Mouse (Mus musculus) C2C12 (cell line): ENCODE data around the gene Eef1g. TPM values are rescaled to one million over a fixed set of nuclear protein-coding genes. Genes with fewer than 3 reads are reported as not detected.
A peak's percentile ranks its signal among the peaks of the same experiment; 100 is the strongest.

Experiments used
- H3K27me3 ChIP-seq: one replicate; pipeline ENCODE4 v1.6.1; 2011; ENCODE audit not compliant: control insufficient read depth, insufficient read depth, insufficient read length
- H3K36me3 ChIP-seq: one replicate; pipeline ENCODE4 v1.6.1; 2011; ENCODE audit not compliant: control insufficient read depth, insufficient read depth
- H3K4me3 ChIP-seq: one replicate; pipeline ENCODE4 v1.5.1; 2011; ENCODE audit warnings: mild to moderate bottlenecking, control low read depth; ENCODE audit not compliant: poor library complexity, insufficient read depth, severe bottlenecking
- H3K79me2 ChIP-seq: one replicate; pipeline ENCODE4 v1.6.1; 2011; ENCODE audit not compliant: control insufficient read depth, insufficient read depth
- H3K79me3 ChIP-seq: one replicate; pipeline ENCODE4 v1.6.1; 2011; ENCODE audit warnings: low read depth, control low read depth
- H3ac ChIP-seq: one replicate; pipeline ENCODE3; 2011; ENCODE audit warnings: low read depth; ENCODE audit not compliant: control insufficient read depth, insufficient read length
- CEBPB ChIP-seq: IDR thresholded peaks from one replicate; pipeline ENCODE4 v1.6.1; 2011; ENCODE audit warnings: low read depth, mild to moderate bottlenecking, control low read depth, moderate library complexity
- CTCF ChIP-seq: IDR thresholded peaks from one replicate; pipeline ENCODE4 v1.5.1; 2011; ENCODE audit not compliant: control insufficient read depth, insufficient read depth, insufficient read length
- FOSL1 ChIP-seq: IDR thresholded peaks from one replicate; pipeline ENCODE4 v1.8.0; 2011; ENCODE audit warnings: mild to moderate bottlenecking, low read length; ENCODE audit not compliant: poor library complexity, insufficient read depth, severe bottlenecking
- MAX ChIP-seq: IDR thresholded peaks from one replicate; pipeline ENCODE4 v1.6.1; 2011; ENCODE audit warnings: mild to moderate bottlenecking, control low read depth
- MYOD1 ChIP-seq: IDR thresholded peaks from one replicate; pipeline ENCODE4 v1.6.1; 2011; ENCODE audit warnings: low read depth; ENCODE audit not compliant: control insufficient read depth, insufficient read length
- MYOG ChIP-seq: IDR thresholded peaks from one replicate; pipeline ENCODE4 v1.6.1; 2011; ENCODE audit not compliant: control insufficient read depth, insufficient read length; ENCODE audit errors: extremely low read depth
- USF1 ChIP-seq: IDR thresholded peaks from one replicate; pipeline ENCODE4 v1.6.1; 2011; ENCODE audit warnings: low read depth, mild to moderate bottlenecking, control low read depth, moderate library complexity
- polyA plus RNA-seq: library from polyadenylated mRNA; unstranded; fragments of >200 nt; fragmentation: generic; extraction: Trizol; gene quantifications from one replicate; pipeline ENCODE4 v1.2.1, GENCODE M21; 2012; ENCODE audit warnings: missing spikeins

The Eef1g gene
- polyA plus RNA-seq, 1 experiment: 1,028 TPM

DNA sequence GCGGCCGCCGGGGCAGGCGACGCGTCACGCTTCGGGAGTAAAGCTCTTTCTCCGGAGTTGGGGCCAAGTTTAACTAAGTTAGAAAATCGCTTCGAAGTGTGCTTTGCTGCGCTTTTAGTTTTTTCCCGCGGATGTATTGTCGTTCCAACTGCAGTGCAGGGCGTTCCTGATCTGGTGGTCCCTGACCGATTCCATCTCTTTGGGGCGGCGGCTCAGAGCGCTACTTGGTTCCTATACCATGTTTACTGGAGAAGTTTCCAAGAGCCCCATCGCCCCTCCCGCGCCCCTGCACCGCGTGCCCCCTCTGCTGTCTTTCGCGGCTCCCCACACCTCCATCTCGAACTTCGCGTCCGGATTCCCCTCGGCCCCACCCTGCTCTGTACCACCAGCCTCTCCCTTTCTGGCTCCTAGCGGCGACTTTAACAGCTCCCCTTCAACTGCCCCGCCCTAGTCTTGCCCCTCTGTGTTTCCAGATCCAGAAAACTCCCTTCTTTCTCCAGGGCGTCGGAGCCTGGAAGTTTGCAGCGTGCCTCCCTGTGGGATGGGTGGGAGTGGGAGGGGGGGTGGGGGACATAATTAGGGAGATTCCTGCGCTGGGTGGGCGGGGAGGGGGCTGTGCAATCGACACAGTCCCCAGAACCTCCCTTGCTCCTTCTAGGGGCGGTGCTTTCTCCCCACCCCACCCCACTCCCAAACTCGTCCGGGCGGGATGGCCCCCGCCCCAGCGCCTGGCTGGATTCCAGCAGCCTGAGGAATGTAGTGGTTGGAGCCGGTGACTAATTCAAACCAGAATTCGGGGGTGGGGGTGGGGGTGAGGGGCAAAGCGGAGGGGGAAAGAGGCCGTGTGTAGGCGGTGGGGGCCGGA lies 23.0 kb downstream of the Eef1g start:
- no peaks in the 10 kb centered on the region for H3K27me3 ChIP-seq
- peaks cover 100% of the 10 kb centered on the region for H3K79me2 ChIP-seq
- H3K79me3 ChIP-seq: peaks cover 61% of the 10 kb centered on the region
- TF ChIP-seq MYOG (no peak), FOSL1 (no peak), CTCF (no peak), MYOD1 (no peak), USF1 (no peak), CEBPB (no peak), MAX (no peak)
- H3K4me3 ChIP-seq: peak overlapping the region; percentile 99
- H3ac ChIP-seq: peak overlapping the region; percentile 99
- H3K36me3 ChIP-seq: peaks cover 33% of the 10 kb centered on the region

DNA sequence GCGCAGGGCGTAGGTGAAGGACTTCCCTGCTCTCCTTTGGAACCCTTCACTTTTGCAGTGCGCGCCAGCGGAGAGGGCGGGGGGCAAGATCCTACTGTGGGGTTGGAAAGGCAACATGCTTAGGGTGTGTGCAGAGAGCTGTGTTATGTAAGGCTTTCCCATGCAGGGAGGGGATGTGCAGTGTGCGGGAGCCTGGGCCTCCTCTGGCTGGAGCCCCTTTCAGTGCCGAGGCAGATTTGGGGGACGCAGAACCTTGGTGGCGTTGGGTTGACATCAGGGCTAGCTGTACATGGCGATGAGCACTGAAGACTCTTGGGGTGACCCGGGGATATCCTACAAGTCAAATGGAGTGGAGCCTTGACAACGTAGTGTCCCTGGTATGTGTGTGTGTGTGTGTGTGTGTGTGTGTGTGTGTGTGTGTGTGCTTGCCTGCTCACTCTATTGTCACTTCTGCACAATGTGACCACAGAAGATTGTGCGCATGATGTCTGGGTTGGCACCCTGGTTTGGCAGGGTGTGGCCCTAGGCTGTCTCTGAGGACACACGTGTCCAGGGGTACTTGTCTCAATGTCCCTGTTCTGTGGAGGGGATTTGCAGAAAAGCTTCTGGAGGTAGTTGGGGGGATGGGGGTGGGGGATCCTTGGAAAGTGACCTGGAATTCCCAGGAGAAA lies 23.7 kb downstream of the Eef1g start:
- H3K27me3 ChIP-seq: no peaks in the 10 kb centered on the region
- peaks cover 63% of the 10 kb centered on the region for H3K79me3 ChIP-seq
- peaks cover 37% of the 10 kb centered on the region for H3K36me3 ChIP-seq
- H3K4me3 ChIP-seq: peak overlapping the region; percentile 99
- H3K79me2 ChIP-seq: peaks cover 100% of the 10 kb centered on the region
- TF ChIP-seq FOSL1: no peak
- no peak for TF ChIP-seq MYOD1
- no peak for TF ChIP-seq MYOG
- no peak for TF ChIP-seq USF1
- peak; percentile 58 for TF ChIP-seq MAX
- no peak for TF ChIP-seq CEBPB
- H3ac ChIP-seq: peak overlapping the region; percentile 73

DNA sequence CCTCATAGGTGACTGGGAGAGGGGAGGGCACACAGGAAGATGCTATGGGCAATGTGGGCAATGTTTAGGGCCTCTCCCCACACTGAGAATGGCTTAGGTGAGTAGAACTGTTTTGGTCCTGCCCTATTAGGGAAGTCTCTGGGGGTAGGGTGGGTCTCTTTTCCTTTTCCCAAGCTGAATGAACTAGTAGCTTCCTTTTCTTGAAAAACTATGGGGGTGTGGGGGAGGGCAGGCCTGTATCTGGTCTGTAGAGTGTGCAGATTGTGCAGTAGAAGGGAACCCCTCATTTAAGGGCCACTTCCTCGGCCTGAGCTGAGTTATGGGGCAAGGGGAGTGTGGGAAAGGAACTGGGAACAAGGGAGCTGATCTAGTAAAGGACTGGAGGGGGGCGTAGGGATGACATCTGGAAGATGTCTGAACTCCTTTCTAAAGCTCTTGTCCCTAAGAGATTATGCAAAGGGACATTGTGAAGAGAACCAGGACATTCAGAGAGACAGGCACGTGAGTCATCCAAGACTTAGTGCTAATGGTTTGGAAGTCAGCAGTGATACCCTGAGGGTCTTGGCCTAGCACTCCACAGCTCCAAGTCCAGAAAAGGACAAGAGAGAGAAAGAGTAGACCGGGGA lies 24.5 kb downstream of the Eef1g start:
- no peaks in the 10 kb centered on the region for H3K27me3 ChIP-seq
- peaks cover 100% of the 10 kb centered on the region for H3K79me2 ChIP-seq
- TF ChIP-seq USF1: peak; percentile 14
- no peak for TF ChIP-seq CTCF
- H3K4me3 ChIP-seq: peak overlapping the region; percentile 99
- H3K36me3 ChIP-seq: peaks cover 43% of the 10 kb centered on the region
- peaks cover 69% of the 10 kb centered on the region for H3K79me3 ChIP-seq
- H3ac ChIP-seq: peak overlapping the region; percentile 60

DNA sequence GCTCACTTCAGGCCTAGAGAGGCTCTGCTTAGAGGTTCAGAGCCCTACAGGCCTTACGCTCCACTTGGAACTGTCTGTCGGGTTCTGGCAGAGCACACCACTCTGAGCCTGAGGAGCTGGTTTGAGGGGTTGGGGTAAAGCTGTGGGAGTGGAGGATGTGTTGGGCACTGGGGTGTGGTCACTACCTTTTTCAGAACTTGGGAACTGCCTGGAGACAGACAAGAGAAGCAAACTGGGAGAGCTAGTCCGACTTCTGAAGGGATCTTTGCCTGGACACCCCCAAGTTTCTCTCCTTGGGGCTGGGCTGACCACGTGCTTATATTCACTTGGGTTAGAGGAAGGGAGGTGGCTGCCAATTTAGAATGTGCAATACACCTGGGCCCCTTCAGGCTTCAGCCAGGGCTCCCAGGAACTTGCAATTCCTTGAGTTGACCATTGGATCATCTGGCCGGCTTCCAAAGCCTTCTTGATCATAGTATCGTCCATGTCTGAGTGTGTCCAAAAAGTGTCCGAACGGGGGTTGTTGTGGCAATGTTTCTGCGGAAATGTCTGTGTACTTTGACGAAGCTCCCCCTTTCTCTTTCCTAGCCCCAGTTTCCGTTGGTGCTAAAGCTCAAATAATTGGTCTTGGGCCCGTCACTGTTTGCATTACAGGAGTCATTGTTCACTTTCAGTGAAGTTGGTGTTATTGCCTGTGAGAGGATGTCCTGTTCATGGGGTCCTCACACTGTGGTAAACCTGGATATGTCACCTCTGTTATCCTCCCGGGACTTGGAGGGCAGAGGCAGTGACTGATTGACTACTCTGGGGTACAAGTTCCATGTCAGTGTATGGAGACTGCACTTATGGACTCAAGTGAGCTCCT lies 25.3 kb downstream of the Eef1g start:
- Histone ChIP-seq H3K79me2 (peaks cover 100% of the 10 kb centered on the region), H3ac (peak overlapping the region; percentile 60), H3K4me3 (peak overlapping the region; percentile 99), H3K79me3 (peaks cover 77% of the 10 kb centered on the region), H3K27me3 (no peaks in the 10 kb centered on the region), H3K36me3 (peaks cover 48% of the 10 kb centered on the region)
- TF ChIP-seq CTCF (no peak), MYOG (no peak), FOSL1 (no peak), USF1 (no peak), CEBPB (no peak), MAX (no peak)

DNA sequence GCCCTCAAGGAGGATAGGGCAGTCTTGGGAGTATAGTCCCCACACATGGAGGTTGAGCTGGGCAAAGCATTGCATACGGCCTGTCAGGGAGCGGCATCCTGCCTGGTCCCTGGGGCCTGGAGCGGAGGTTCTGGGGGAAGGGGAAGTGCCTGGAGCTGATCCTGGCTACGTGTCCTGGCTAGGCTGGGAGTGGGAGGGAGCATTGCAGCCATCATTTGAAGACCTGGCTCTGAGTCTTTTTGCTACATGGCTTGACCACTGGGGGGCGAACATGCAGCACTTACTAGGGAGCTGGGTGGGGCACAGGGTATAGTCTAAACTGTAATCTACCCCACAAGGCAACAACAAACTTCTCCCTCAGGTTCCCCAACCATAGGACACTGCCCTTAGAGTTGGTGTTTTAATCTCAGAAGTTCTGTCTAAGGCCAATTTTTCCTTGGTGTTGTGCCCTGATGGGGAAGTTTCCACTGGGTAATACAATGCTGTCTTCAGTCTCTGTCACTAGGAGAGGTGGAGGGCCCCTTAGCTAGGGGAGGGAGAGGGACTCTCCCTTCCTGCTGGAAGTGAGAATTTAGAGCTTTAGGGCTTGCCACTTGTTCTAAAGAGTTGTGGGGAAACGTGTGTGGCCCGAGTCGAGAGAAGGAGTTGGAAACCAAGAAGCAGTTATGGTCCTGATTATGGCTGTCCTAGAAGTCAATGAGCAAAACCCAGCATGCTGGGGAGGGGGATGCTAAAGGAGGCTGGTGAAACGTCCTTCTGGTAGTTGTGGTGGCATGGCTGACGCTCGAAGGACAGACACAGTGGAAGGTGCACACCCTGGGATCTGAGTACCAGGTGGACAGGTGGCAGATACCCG lies 26.2 kb downstream of the Eef1g start:
- H3K4me3 ChIP-seq: peak overlapping the region; percentile 99
- H3K27me3 ChIP-seq: no peaks in the 10 kb centered on the region
- peak overlapping the region; percentile 61 for H3ac ChIP-seq
- peaks cover 100% of the 10 kb centered on the region for H3K79me2 ChIP-seq
- H3K36me3 ChIP-seq: peaks cover 52% of the 10 kb centered on the region
- H3K79me3 ChIP-seq: peaks cover 86% of the 10 kb centered on the region
- TF ChIP-seq CTCF: peak; percentile 68
- no peak for TF ChIP-seq MAX
